Mouse (Mus musculus): Measurements from ENCODE around the gene Lmntd1.

GRCm38 (mm10) chr6:145481938-145482337 is 132.2 kb downstream of the Lmntd1 start:
- TF ChIP-seq CTCF (IDR thresholded peaks at IDR 0.05; ENCODE audit: extremely low read depth, insufficient read depth, insufficient read length, insufficient replicate concordance) (no peak), POLR2A (IDR thresholded peaks at IDR 0.05; ENCODE audit: low read depth, low read length) (no peak)
